Mouse (Mus musculus): Measurements from ENCODE around the gene Fam83f.

Fam83f gene

DNA sequence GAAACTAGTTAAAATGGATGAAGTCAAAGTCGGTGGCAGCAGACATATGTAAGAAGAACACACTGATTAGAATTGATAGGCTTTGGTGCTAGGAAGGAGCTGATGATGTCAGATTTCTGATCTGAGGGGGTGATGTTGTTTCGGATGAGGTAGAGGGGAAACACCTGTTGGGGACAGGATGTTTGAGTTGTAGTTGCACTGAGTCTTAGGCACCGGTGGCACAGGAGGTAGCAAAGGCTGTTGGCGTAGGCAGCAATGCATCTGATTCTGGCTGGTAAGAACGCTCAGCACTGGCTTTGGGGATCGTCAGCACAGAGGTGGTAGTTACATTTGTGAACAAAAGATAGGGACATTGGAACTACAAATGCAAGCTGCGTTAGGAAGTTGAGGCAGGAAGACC lies 72.0 kb downstream of the Fam83f start:
- no peak for DNase-seq (ENCODE audit: low spot score)

DNA sequence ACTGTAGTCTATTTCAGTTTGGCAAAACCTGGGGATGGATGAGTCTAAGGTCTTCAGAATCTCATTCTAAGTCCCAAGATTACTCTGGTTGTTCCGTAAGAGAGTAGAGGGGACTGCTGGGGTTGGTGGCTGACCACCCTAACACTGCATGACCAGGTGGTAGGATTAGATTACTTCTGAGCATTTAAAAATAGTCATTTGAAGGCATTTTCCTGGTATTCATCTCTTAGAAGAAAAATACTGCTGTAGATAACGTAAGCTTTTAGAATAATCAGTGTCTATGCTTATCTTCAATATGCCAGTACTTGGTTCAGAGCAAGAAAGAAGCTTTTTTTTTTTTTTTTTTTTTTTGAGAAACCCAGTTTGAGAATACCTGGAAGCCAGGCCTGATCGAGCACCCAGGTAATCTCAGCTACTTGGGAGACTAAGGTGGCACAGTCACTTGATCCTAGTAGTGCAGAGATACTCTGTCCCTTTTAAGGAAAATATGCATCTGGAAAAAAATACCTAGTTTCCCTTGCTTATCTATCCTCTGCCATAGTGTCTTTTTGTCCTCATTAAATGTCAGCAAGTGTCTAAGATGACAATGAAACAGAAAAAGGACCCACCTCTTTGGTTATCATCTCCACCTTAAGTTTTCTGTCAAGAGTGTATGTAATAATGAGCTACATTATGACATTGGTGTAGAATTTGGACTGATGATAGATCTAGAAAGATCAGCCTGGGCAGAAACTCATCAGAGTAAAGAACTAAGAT lies 73.2 kb downstream of the Fam83f start:
- DNase-seq (ENCODE audit: low spot score) = no peak

DNA sequence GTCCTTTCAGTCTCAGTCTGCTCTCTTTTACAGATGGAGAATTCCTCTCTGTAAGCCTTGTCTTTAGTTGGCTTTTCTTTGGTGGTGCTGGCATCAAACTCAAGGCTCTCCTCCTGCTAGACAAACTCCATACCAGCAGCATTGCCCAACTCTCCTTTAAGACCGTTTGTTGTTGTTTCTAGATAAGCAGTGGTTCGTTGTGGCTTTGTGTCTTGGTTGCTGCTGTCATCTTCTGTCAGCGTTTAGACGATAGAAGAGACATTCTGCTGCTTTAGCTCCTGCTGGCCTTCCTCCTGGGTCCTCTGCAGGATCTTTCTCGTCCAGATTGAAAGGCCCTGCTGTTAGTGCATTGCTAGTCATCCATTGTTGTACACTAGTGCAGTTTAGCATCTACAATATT lies 77.3 kb downstream of the Fam83f start:
- no peak for DNase-seq (ENCODE audit: low spot score)

Data from ovary, postnatal 36 days (tissue).